Mouse (Mus musculus) mouse embryonic stem cell (cell line): ENCODE measurements around the gene Gm16253.

Experiments used
- in situ Hi-C, 2 experiments: fragments of 300-500 bp; cut with MboI; formaldehyde crosslinking; loops; 1 replicate in 1 of 2; 3 replicates in 1 of 2; pipeline ENCODE4 v1.14.3; 2019 to 2020; ENCODE audit warnings: low sequenced_read_pairs in 2 of 2, low pct_unique_long_range_greater_than_20kb in 1 of 2, mixed read lengths in 1 of 2; ENCODE audit not compliant: unreplicated experiment in 1 of 2

The Gm16253 gene

GRCm38 (mm10) chr3:96576690-96577541 is at the start of gene Gm16253:
Gm16253 (plus strand) TSS chr3:96576984.
- in situ Hi-C loops: no loop called here

DNA sequence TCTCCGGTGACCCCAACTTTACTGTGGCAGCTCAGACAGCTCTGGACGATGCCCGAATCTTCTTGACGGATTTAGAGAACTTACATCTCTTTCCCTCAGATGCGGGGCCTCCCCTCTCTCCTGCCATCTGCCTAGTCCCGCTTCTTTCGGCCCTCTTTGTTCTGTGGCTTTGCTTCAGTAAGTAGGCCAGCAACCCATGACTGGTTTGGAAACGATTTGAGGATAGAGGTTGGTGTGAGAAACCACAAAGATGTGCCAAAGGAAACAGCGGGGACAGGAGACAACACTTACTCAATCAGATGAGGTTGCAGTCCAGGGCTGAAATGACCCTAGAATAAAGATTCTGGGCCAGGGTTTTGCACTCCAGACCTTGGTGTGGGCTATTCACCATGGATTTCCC is 48.3 kb upstream of the Gm16253 start:
- in situ Hi-C loops: no loop called here

- in situ Hi-C loops: no loop called here
Observed at GRCm38 (mm10) chr3:96532050-96532449, 44.7 kb upstream of the Gm16253 start.

GRCm38 (mm10) chr3:96534300-96534699 is 42.5 kb upstream of the Gm16253 start:
- in situ Hi-C loops: no loop called here

DNA sequence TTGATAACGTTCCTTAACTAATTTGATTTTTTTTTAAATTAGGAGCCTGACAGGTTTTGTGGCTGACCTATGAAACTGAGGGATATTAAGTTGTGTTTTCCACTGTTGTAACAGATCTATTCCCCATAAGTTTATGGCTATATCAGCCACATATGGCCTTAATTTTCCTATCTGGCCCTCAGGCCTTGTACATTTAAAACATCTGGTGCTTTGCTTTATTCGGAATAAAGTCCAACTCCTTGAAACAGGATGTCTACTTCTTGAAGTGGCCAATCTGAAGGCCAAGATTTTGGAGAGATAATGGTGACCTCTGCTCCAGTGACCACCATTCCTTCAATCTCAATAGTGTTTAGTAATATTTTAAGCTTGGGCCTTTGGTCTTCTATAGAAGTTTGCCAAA is 37.5 kb upstream of the Gm16253 start:
- in situ Hi-C loops: no loop called here

GRCm38 (mm10) chr3:96540740-96541139 is 36.0 kb upstream of the Gm16253 start:
- in situ Hi-C loops: loop anchor here (5.0 to 10.0 kb wide), 3 partner anchors 42 to 102 kb away; partner anchors contain the start of genes Gm42957 (in 1 of the 2) and Pex11b (in 1 of the 2)

DNA sequence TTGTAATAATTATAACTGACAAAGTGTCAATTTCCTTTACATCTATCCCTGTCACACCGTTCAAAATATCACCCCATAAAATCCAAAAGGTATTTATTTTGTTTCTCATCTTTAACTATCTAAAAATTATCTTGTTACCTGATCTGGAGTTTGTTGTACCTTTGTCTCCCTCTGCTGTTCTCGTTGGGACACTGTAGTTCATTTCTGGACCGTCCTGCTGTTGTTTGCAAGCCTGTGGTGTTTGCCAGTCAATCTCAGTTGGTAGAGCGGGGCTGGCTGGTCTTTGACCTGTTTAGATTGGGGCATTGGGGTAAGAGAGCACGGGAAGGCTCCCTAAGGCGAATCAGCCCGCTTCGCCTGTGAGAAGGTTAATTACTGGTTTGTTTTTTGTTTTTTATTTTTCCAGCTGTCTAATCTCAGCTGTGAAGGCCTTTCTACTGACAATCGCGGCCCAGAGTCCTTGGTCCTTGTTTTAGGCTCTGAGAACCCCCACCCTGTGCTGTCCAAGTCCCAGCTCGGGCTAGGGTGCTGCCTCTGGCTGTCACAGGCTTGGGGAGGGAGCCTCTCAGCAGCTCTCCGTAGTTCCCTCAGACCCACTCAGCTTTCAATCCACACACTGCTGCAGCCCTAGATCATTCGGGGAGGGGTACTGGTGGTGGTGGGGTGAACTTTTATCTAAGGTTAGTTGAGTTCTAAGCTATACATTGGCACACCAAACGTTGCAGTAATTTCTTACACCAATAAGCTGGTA is 35.3 kb upstream of the Gm16253 start:
- in situ Hi-C loops: loop anchor here (5.0 to 10.0 kb wide), 3 partner anchors 41 to 101 kb away; partner anchors contain the start of genes Gm42957 (in 1 of the 2) and Pex11b (in 1 of the 2)

DNA sequence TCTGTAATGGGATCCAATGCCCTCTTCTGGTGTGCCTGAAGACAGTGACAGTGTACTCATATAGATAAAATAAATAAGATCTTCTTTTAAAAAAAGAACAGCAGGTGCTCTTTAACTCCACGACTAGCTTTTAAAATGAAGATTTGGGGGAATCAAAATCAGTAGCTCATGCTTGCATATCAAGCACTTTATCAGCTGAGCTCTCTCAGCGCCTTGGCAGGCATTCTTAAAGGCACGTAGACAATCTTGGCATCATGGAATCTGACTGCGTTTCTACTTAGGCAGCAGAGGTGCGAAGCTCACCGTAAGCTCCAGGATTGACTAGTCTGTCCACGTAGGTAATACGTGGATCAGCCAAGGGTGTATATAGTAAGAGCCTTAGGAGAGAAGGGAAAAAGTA is 34.2 kb upstream of the Gm16253 start:
- in situ Hi-C loops: loop anchor here (5.0 to 10.0 kb wide), 3 partner anchors 40 to 100 kb away; partner anchors contain the start of genes Gm42957 (in 1 of the 2) and Pex11b (in 1 of the 2)

GRCm38 (mm10) chr3:96543345-96543744 is 33.4 kb upstream of the Gm16253 start:
- in situ Hi-C loops: loop anchor here (5.0 to 10.0 kb wide), 3 partner anchors 39 to 99 kb away; partner anchors contain the start of genes Gm42957 (in 1 of the 2) and Pex11b (in 1 of the 2)

DNA sequence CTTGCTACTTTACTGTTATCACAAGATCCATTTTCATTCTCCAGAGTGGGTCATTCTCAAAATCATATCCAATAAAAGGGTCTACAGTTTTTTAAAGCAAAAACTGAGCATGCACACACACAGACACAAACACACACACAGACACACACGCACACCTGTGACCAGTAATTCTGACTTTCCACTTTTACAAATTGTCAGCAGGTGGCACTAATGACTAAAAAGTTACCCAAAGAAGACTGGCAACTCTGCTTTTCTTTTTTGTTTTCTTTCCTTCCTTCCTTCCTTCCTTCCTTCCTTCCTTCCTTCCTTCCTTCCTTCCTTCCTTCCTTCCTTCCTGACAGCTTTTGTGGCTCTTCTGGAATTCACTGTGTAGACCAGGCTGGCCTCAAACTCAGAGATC is 31.2 kb upstream of the Gm16253 start:
- in situ Hi-C loops: loop anchor here in 1 of 2 experiments (10.0 kb wide), 1 partner anchor 89 kb away; the partner anchor contains the start of genes Gm42957 and Pex11b

DNA sequence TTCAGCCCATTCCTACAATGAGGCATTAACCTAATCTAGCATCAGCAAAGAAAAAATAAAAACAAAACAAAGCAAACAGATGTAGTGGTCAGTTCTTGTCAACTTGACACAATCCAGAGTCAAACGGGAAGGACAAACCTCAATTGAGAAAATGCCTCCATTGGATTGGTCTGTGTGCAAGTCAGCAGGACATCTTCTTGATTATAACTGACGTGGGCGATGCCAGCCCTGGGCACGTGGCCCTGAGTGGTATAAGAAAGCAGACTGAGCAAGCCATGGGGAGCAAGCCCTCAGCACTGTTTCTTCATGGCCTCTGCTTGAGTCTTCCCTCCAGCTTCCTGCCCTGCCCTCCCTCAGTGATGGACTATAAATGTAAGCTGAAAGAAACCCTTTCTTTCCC is 29.9 kb upstream of the Gm16253 start:
- in situ Hi-C loops: loop anchor here in 1 of 2 experiments (10.0 kb wide), 1 partner anchor 88 kb away; the partner anchor contains the start of genes Gm42957 and Pex11b

DNA sequence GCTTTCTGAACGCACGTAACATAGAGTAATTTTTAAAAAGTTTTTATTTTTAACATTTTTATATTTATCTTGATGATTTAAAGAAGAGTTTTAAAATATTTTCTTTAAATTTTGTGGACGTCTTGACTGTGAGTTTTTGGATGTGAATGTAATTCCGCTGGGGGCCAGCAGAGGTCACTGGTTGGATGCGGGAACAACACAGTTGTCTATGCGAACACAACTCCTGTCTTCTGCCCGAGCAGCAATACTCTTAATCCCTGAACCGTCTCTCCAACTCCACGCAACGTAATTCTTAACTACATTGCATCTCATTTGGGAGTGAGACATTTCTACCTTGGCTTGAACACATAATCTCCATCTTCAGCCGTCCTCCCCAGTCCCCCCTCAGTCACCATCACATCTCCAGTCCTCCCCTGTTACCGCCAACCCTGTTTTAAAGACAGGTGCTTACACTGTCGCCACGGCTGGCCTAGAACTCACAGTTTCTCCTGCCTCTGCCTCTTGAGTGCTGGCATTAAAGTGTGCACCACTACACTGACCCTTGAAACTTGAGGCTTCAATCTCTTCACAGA is 29.3 kb upstream of the Gm16253 start:
- in situ Hi-C loops: loop anchor here in 1 of 2 experiments (10.0 kb wide), 1 partner anchor 87 kb away; the partner anchor contains the start of genes Gm42957 and Pex11b

DNA sequence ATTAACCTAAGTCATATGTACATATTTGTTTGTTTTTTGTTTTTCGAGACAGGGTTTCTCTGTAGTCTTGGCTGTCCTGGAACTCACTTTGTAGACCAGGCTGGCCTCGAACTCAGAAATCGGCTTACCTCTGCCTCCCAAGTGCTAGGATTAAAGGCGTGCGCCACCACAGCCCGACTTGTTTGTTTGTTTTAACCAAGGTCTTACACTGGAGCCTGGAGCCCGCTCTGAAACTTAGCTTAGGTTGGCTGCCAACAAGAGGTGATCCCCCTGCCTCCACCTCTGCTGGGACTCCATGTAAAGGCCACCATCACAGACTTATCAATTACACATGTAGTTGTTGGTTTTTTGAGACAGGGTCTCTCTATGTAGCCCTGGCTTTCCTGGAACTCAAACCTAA is 28.0 kb upstream of the Gm16253 start:
- in situ Hi-C loops: loop anchor here in 1 of 2 experiments (10.0 kb wide), 1 partner anchor 86 kb away; the partner anchor contains the start of genes Gm42957 and Pex11b

- in situ Hi-C loops: loop anchor here in 1 of 2 experiments (10.0 kb wide), 1 partner anchor 85 kb away; the partner anchor contains the start of genes Gm42957 and Pex11b
Observed at GRCm38 (mm10) chr3:96549346-96549745, 27.4 kb upstream of the Gm16253 start.

GRCm38 (mm10) chr3:96551203-96551602 is 25.6 kb upstream of the Gm16253 start:
- in situ Hi-C loops: loop anchor here in 1 of 2 experiments (25.0 kb wide), 1 partner anchor 611 kb away; the partner anchor contains the start of gene Acp6

DNA sequence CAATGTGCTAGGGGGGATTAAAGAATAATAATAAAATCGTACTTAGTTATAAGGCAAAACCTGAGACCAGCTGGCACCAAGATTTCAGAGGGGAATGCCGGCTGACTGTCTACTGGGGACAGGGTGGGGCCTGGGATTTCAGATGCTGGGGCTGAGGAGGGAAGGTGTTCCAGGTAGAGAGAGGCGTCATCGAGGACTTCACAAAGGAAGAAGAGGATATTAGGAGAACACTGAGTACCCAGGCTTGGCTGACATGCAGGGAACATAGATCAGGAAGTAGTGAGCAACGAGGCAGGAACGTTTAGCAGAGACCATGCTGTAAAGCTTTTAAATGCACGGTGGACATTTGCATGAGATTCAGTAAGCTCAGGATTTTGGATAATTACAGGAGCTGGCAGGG is 24.9 kb upstream of the Gm16253 start:
- in situ Hi-C loops: loop anchor here in 1 of 2 experiments (25.0 kb wide), 1 partner anchor 610 kb away; the partner anchor contains the start of gene Acp6

GRCm38 (mm10) chr3:96553601-96554000 is 23.2 kb upstream of the Gm16253 start:
- in situ Hi-C loops: loop anchor here in 1 of 2 experiments (25.0 kb wide), 1 partner anchor 609 kb away; the partner anchor contains the start of gene Acp6

DNA sequence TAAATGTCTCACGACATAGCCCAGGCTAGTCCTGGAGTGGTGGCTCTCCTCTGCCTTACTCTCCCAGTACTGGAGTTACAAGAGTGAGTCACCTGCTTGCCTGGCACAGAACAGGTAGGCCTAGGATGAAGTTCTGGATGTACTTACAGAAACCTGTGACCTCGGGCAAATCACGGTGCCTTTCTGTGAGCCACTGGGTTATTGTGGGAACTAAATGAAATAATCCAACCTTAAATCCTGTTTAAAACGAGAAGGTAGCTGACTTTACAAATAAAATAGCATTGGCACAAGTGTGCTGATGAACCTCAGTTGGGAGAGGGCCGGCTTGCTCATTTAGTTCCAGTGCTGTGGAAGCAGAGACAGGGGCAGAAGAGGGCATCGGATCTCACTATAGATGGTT is 22.5 kb upstream of the Gm16253 start:
- in situ Hi-C loops: loop anchor here in 1 of 2 experiments (25.0 kb wide), 1 partner anchor 608 kb away; the partner anchor contains the start of gene Acp6
